Mouse (Mus musculus) layer of hippocampus, adult 18-20 months (tissue): Measurements from ENCODE around the gene Stx12. TPM values are rescaled to one million over a fixed set of nuclear protein-coding genes. Genes with fewer than 3 reads are reported as not detected.
A peak's percentile ranks its signal among the peaks of the same experiment; 100 is the strongest.

Experiments
- DNase-seq, 2 experiments: peaks; one replicate each; pipeline ENCODE4 v3.0.0; 2022; ENCODE audit warnings: low spot score in 2 of 2
- total RNA-seq, 2 experiments: library from RNA; stranded (reverse); gene quantifications; 2 replicates each; pipeline ENCODE4 v1.2.3; 2021

The Stx12 gene
- total RNA-seq, 2 experiments from 2014 or later: 109 to 111 TPM

GRCm38 (mm10) chr4:132864856-132865255 is 19.5 kb downstream of the Stx12 start:
- no peak for DNase-seq

GRCm38 (mm10) chr4:132863012-132863411 is 21.3 kb downstream of the Stx12 start:
- no peak for DNase-seq

DNA sequence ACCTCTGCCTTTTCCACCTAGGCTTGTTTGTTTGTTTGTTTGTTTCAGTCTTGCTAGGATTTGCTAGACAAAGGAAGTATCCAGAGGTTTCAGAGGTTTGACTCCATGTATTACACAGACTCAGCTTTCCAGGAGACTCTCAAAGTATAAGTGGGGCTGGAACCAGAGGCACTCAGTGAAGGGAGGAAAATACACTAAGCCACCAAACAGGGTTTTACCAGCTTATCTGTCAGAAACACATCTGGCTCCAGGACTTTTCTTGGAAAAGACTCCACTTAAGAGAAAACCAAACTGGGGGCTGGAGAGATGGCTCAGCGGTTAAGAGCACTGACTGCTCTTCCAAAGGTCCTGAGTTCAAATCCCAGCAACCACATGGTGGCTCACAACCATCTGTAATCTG is 23.4 kb downstream of the Stx12 start:
- DNase-seq: no peak

DNA sequence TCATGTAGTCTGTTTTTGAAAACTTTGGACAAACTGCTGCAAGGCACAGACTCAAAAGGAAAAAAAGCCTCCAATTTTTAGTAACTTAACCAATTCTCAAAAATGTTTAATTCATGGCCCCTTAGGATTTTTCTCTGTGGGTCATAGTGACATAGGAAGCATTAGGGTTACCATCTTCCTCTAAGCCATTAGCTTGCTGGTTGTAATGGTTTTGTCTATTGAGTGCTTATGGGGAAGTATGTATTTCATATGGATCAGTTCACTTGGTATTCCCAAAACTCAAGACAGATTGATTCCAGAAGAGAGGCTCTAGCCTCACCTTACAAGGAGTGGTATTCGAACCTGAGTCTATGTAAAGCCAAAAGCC is 40.6 kb downstream of the Stx12 start:
- DNase-seq: no peak

DNA sequence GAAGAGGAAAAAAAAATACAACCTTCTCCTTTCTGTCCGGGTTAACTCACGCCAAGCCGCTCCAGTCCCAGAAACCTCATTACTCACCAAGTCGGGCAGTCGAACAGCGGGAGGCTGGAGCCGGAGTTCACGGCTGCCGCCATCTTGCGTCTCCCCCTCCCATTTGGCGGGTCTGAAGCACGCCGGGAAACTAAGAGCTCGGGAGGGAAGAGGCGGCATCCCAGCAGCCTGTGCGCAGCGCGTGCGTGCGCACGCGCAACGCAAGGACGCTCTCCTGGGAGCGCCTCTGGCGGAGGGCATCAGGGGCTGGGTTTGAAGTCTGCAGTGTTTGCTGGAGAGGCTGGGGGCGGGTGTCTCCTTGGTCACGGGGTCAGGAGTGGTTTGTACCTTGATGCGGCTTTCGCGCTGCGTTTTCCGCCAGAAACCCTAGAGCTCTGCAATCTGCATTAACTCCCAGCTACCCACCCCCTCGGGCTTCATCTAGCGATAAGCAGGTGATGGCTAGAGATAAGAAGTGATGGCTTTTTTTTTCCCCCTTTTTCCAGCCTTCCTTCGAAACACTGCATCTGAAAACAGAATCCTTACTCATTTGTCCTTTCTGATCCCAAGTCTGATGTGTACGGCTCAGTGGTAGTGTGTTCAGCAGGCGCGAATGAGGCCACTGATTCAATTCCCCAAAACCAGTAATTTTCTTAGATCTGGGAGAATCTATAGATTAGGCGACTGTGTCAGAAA is 41.2 kb downstream of the Stx12 start, which contains the start of gene Ppp1r8:
TSS of gene Ppp1r8 (minus strand) at position 200 of the 735 bp plus-strand sequence.
- DNase-seq: peak; percentile 89 to 92

DNA sequence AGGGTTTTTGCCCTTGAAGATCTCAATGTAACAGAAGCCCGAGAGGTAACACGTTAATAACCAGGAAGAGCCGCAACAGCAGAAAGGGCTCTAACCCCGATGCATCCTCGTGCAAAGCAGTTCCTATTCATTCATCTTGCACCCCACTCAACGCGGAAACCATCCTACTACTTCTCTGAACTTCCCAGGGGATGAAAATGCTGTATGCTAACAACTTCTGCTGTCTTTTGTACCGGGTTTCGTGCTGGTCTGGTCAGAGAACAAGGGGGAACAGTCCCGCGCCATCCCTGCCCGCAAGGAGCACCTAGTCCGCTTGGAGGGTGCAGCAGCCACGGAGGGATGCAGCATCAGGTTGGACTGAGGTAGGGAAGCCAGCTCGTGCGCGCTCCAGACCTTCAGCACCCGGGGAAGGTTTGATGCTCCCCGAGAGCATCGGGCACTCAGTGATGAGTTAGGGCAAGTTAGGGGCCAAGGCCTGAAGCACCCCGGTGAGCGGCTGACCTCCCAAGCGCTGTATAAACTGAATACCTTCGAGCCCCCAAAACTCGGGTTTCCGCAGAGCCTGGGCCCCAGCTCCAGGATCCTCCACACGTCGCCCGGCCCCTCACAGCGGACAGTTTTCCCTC is 41.9 kb downstream of the Stx12 start:
- DNase-seq: peak in 1 of 2 experiments; percentile 35

- DNase-seq: no peak
Measured at GRCm38 (mm10) chr4:132841493-132841892, 42.8 kb downstream of the Stx12 start.

GRCm38 (mm10) chr4:132823614-132824366 is 60.5 kb downstream of the Stx12 start:
- DNase-seq: peak; percentile 18 to 70

GRCm38 (mm10) chr4:132818442-132818841 is 65.9 kb downstream of the Stx12 start:
- DNase-seq: no peak

DNA sequence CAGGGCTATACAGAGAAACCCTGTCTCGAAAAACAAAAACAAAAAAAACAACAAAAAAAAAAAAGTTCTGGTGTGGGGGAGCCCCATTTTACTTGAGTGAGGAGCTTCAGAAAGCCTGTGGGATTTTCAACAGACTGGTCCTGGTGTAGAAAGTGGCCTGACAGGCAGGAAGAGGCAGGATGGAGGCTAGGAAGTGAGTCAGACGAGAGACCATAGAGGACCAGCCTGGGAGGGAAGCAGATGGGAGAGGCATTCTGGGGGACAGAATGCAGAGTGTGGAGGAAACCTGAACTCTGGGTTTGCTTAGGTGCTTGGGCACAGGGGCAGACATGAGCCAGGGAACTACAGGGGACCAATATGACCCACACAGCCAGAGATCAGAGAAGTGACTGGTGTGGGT is 67.5 kb downstream of the Stx12 start:
- no peak for DNase-seq

DNA sequence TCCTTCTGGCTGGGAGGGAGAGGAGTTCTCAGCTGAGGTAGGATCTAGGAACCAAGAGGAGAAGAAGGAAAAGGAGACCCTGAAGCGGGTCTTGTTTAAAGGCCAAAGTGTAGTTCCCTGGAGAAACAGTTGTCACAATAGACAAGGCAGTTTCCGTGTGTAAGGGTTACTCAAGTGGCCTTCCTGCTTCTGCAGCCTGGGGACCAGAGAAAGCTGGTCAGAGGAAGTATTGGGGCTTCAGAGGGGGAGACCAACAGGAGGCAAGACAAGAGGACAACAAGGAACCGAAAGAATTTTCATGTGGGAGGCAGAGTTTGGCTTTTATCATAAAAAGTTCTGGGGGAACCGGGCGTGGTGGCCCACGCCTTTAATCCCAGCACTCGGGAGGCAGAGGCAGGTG is 67.9 kb downstream of the Stx12 start:
- no peak for DNase-seq

- peak; percentile 27 to 59 for DNase-seq
Measured at GRCm38 (mm10) chr4:132809621-132810020, 74.7 kb downstream of the Stx12 start.

DNA sequence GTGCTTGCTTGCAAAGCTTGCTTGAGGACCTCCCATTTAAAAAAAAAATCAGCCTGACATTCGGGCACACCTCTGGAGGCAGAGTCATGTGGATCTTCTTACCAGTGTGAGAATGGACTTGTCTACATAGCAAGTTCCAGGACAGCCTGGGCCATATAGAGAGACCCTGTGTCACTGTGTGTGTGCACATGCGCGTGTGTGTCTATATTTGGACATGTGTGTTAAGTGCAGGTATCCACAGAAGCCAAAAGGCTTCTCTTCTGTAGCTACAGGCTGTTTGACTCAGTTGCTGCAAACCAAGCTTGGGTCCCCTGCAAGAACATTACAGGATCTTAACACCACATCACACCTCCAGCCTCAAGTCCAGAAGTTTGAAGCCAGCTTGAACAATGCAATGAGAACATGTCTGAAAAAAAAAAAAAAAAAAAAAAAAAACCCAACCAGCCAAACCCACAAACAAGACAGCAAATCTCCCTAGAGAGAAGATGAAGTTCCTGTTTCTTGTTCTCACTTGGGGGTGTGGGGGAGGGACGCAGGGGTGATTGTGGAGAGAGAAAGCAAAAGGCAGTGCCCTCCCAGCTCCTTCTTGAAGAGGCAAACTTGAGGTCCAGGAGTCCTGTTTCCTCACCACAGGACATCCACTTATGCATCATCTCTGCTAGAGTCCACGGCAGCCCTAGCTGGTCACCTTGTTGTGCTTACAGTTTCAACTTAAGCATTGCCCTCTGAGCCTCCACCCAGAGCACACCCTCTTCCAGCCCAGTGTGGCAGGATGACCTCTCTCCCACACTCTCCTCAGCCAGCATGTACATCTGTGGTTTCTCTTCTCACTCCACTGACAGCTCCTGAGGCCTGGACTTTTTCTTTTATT is 76.3 kb downstream of the Stx12 start:
- DNase-seq: no peak

- DNase-seq: no peak
Measured at GRCm38 (mm10) chr4:132806620-132807191, 77.6 kb downstream of the Stx12 start.

GRCm38 (mm10) chr4:132805599-132806197 is 78.6 kb downstream of the Stx12 start:
- DNase-seq: no peak

- no peak for DNase-seq
Measured at GRCm38 (mm10) chr4:132805146-132805545, 79.2 kb downstream of the Stx12 start.

GRCm38 (mm10) chr4:132804331-132804730 is 80.0 kb downstream of the Stx12 start:
- DNase-seq: no peak

GRCm38 (mm10) chr4:132803876-132804275 is 80.4 kb downstream of the Stx12 start:
- DNase-seq: no peak
